Mouse (Mus musculus) forebrain, embryonic 11.5 days (tissue): ENCODE results near the gene Antxr2. TPM values are rescaled to one million over a fixed set of nuclear protein-coding genes. Genes with fewer than 3 reads are reported as not detected.

ENCODE experiments used
- ATAC-seq: fragments of 200-750 bp; cut with Nextera tagmentation; replicated peaks from 2 replicates; pipeline ENCODE4 v1.8.0; 2017; ENCODE audit warnings: moderate TSS enrichment; ENCODE audit not compliant: low FRiP score
- DNase-seq: peaks from one replicate; pipeline ENCODE4 v3.0.0-alpha.2; 2017; ENCODE audit warnings: low spot score
- H3K27ac ChIP-seq: fragments of 300-500 bp; sonication (generic); 2 replicates; pipeline ENCODE4 v1.5.1; 2014; ENCODE audit warnings: low read depth, low read length
- H3K27me3 ChIP-seq: fragments of 300-500 bp; sonication (generic); 2 replicates; pipeline ENCODE4 v1.6.1; 2014; ENCODE audit warnings: mild to moderate bottlenecking, low read length, mixed read lengths; ENCODE audit not compliant: control insufficient read depth, insufficient read depth
- H3K36me3 ChIP-seq: fragments of 300-500 bp; sonication (generic); 2 replicates; pipeline ENCODE4 v1.6.1; 2014; ENCODE audit warnings: mild to moderate bottlenecking, low read length, moderate library complexity, mixed read lengths; ENCODE audit not compliant: control insufficient read depth, insufficient read depth
- H3K4me1 ChIP-seq: fragments of 300-500 bp; sonication (generic); replicated peaks from 2 replicates; pipeline ENCODE4 v1.6.1; 2014; ENCODE audit warnings: low read length, mixed read lengths; ENCODE audit not compliant: control insufficient read depth, insufficient read depth
- H3K4me2 ChIP-seq: fragments of 300-500 bp; sonication (generic); 2 replicates; pipeline ENCODE4 v1.6.1; 2014; ENCODE audit warnings: low read depth, mild to moderate bottlenecking, low read length, moderate library complexity, mixed read lengths; ENCODE audit not compliant: severe bottlenecking
- H3K4me3 ChIP-seq: fragments of 300-500 bp; sonication (generic); 2 replicates; pipeline ENCODE4 v1.5.1; 2014; ENCODE audit warnings: low read depth, low read length
- H3K9ac ChIP-seq: fragments of 300-500 bp; sonication (generic); 2 replicates; pipeline ENCODE4 v1.6.1; 2014; ENCODE audit warnings: low read length
- H3K9me3 ChIP-seq: fragments of 300-500 bp; sonication (generic); 2 replicates; pipeline ENCODE4 v1.6.1; 2016; ENCODE audit warnings: low read length, mixed read lengths; ENCODE audit not compliant: control insufficient read depth
- WGBS: fragments of 180-500 bp; shearing (Covaris S2); extraction: QIAGEN DNeasy Blood & Tissue Kit; methylation state at CpG from one replicate; pipeline ENCODE4 v1.1.7; 2014; 5-methylcytosine and 5-hydroxymethylcytosine counted together
- polyA plus RNA-seq: library from polyadenylated mRNA; unstranded; fragments of >200 nt; fragmentation: Nextera tagmentation; extraction: Ambion mirVana; gene quantifications from 2 replicates; pipeline ENCODE4 v1.2.1, GENCODE M21; 2014

Gene Antxr2
- polyA plus RNA-seq, 1 experiment from 2014 or later, result 10.5 TPM

DNA sequence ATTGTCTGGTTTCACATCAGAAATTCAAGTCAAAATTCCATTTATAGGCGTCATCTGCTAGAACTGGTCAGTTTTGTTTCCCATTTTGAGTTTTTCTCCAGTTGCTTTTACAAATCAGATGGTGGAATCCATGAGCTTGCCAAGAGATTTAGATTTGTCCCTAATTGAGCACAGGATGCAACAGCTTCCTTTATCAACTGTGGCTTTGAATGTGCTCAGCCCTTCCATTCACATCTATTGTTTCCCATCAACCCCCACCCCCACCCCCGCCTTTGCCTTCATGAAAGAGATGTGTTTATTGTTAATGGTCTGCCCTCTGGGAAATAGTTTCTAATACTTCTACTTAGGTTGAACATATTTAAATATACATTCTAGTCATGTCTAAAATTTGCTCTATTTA is 149.4 kb downstream of the Antxr2 start:
- no peak for DNase-seq
- WGBS, result 62% methylated on average over 2 of the region's 2 CpGs
- H3K9me3 ChIP-seq, result no peaks in the 10 kb centered on the region

DNA sequence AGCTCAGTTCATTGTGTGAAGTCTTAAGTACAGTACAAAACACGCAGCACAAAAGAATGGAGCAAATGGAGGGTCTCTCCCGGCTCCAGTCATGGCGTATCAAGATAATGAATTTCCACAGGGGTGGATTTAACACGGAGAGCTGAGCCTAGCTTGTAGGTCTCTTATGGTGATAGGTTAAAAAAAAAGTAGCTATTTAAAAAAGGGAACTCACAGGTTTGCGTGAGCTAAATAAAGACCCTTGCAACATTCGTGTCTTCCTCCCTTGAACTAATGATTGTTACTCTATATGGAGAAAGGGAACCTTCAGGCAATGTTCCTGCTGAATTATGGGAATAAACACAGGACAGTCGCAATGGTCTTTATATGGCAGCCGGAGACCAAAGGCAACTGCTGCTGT is 150.7 kb downstream of the Antxr2 start:
- no peak overlapping the region for H3K9ac ChIP-seq
- H3K36me3 ChIP-seq, result no peaks in the 10 kb centered on the region
- ATAC-seq (no peak), DNase-seq (no peak)
- H3K27ac ChIP-seq, result no peak overlapping the region
- H3K4me3 ChIP-seq, result no peak overlapping the region
- no peaks in the 10 kb centered on the region for H3K9me3 ChIP-seq
- whole genome bisulfite sequencing, result 75% methylated on average over 8 of the region's 8 CpGs
- no peaks in the 10 kb centered on the region for H3K4me1 ChIP-seq
- H3K4me2 ChIP-seq, result no peak overlapping the region
- H3K27me3 ChIP-seq, result no peaks in the 10 kb centered on the region

More for the DNA sequence above, 149.4 kb downstream of the Antxr2 start:
- H3K27me3 ChIP-seq, result no peaks in the 10 kb centered on the region
- H3K4me1 ChIP-seq, result no peaks in the 10 kb centered on the region
- no peak overlapping the region for H3K27ac ChIP-seq
- no peak for ATAC-seq
- H3K4me3 ChIP-seq, result no peak overlapping the region
- no peak overlapping the region for H3K4me2 ChIP-seq
- no peak overlapping the region for H3K9ac ChIP-seq
- no peaks in the 10 kb centered on the region for H3K36me3 ChIP-seq

DNA sequence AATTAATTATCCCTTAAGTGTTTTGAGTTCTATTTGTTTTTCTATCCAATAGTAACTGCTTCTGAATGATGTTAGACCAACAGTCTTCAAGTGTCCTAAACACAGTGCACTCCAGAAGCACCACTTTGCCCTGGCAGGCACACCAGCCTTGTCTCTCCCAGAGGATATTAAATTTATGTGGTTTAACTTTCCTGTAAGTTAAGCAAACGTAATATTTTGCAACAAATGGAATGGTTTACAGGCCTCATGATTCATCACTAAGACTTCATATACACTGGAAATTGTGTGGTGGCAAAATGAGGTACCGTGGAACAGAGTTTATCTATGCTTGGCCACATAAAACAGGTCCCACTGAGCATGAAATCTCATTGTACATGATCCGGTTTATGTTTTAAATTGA is 152.0 kb downstream of the Antxr2 start:
- no peak overlapping the region for H3K4me3 ChIP-seq
- 84% methylated on average over 3 of the region's 3 CpGs for WGBS
- ATAC-seq, result no peak

DNA sequence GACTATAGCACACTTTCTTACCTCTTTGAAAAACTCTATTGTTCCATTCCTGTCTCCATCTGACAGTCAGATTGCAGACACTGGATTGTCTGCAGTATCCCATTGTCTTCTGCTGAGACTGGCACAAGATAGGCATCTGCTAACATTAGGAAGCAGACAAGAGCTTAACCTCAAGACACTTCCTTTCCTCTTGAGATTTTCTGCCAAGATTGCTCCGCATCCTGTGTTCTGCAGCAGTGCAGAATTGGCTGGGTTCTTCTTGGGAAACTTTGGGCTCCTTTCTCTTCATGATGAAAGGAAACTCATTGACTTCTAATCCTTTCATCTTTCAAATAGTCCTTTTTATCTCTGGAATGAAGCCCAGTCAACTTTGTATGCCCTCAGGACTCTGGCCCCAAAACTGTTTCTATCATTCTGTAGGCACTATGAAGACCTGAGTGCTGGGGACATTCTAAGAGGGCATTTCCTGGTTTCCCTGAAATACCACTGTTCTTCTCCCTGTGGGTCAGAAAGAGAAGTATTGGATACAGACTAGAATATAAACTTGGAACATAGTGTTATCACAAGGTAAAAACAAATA is 152.5 kb downstream of the Antxr2 start:
- Histone ChIP-seq H3K9ac (no peak overlapping the region), H3K9me3 (no peaks in the 10 kb centered on the region), H3K27ac (no peak overlapping the region), H3K4me3 (no peak overlapping the region), H3K4me1 (no peaks in the 10 kb centered on the region), H3K27me3 (no peaks in the 10 kb centered on the region), H3K4me2 (no peak overlapping the region), H3K36me3 (no peaks in the 10 kb centered on the region)
- DNase-seq (no peak), ATAC-seq (no peak)
- 59% methylated on average over 1 of the region's 1 CpGs for WGBS

More for the DNA sequence above, 152.0 kb downstream of the Antxr2 start:
- Histone ChIP-seq H3K27ac (no peak overlapping the region), H3K27me3 (no peaks in the 10 kb centered on the region), H3K9me3 (no peaks in the 10 kb centered on the region), H3K4me2 (no peak overlapping the region), H3K9ac (no peak overlapping the region), H3K36me3 (no peaks in the 10 kb centered on the region), H3K4me1 (no peaks in the 10 kb centered on the region)
- DNase-seq, result no peak

DNA sequence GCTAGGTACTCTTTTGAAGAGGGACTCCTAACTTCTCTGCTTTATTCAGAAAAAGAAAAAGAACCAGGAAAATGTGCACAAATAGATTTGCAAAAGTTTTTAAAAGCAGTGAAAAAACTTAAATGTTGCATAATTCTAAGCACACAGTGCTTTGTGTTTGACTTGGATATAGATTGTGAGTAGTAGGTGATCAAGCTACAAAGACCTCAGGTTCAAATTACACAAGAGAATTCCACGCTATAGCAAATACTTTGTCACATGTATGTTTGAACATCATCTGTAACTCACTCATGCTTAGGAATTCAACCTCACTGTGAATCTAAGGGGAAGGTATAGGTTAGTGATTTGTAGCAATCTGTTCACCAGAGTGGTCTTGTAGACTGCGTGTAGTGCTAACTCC is 153.9 kb downstream of the Antxr2 start:
- Histone ChIP-seq H3K4me1 (no peaks in the 10 kb centered on the region), H3K27me3 (no peaks in the 10 kb centered on the region), H3K4me3 (no peak overlapping the region), H3K9me3 (no peaks in the 10 kb centered on the region), H3K4me2 (no peak overlapping the region), H3K27ac (no peak overlapping the region), H3K9ac (no peak overlapping the region), H3K36me3 (no peaks in the 10 kb centered on the region)
- DNase-seq (no peak), ATAC-seq (no peak)
- WGBS, result 95% methylated on average over 2 of the region's 2 CpGs

DNA sequence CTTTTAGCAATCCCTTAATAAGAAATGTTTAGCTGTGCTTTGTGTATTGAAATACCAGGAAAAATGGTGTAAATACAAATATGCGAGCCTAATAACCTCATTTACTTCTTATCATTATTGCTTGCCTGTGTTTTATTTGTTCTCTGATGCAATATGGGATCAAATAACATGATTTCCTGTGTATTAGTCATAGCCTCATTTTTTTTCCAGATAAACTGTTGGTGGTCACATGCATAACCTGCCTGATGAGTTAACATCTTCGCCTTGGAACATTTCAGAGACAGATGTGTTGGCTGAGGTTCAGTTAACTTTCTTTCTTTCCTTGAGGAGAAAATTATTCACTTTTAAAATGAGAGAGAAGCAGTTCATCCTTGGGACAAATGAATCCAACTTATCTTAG is 162.9 kb downstream of the Antxr2 start:
- no peak overlapping the region for H3K4me2 ChIP-seq
- 92% methylated on average over 2 of the region's 2 CpGs for WGBS
- no peaks in the 10 kb centered on the region for H3K36me3 ChIP-seq
- no peaks in the 10 kb centered on the region for H3K27me3 ChIP-seq
- no peak overlapping the region for H3K27ac ChIP-seq
- ATAC-seq (no peak), DNase-seq (no peak)
- H3K9me3 ChIP-seq, result no peaks in the 10 kb centered on the region
- no peak overlapping the region for H3K4me3 ChIP-seq
- H3K4me1 ChIP-seq, result no peaks in the 10 kb centered on the region
- H3K9ac ChIP-seq, result no peak overlapping the region

DNA sequence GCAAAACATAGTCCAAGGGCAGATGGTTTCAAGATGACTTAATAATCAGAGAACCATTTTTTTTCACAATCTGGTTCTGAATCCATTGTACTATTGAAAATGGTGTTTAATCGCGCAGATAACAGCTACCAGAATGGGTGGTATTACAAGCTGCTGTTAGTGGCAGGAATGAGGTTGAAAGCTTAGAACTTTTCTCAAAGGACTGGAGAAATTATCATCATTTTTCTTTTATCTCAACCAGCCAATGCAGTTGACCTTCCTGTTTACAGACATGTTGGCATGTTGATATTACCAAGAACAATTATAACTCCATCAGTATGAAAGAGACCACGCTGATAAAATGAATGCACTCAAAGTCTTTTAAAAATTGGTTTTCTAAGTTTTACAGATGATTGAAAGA is 163.9 kb downstream of the Antxr2 start:
- Histone ChIP-seq H3K4me3 (no peak overlapping the region), H3K4me2 (no peak overlapping the region), H3K36me3 (no peaks in the 10 kb centered on the region), H3K9ac (no peak overlapping the region), H3K4me1 (no peaks in the 10 kb centered on the region), H3K27me3 (no peaks in the 10 kb centered on the region), H3K9me3 (no peaks in the 10 kb centered on the region), H3K27ac (no peak overlapping the region)
- DNase-seq, result no peak
- no peak for ATAC-seq
- WGBS, result 93% methylated on average over 3 of the region's 3 CpGs

DNA sequence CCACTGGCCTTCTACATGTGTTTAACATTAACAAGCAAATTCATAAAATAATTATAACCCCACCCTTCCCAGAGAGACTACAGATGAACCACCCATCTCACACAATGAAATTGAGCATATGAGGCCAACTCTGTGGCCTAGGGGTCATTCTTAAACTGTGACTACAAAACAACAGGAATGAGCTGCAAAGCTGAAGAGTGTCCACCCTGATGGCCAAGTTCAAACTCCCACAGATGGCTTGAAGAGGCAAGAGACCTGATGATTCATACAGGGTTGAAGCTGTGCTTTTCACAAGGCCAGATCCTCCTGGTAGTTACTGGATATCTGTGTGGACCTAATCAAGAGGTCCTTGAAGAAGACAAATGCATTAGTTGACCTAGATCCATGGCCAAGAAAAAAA is 173.7 kb downstream of the Antxr2 start:
- Histone ChIP-seq H3K27ac (no peak overlapping the region), H3K4me1 (no peaks in the 10 kb centered on the region), H3K9me3 (no peaks in the 10 kb centered on the region), H3K4me2 (no peak overlapping the region), H3K4me3 (no peak overlapping the region), H3K9ac (no peak overlapping the region), H3K36me3 (no peaks in the 10 kb centered on the region), H3K27me3 (no peaks in the 10 kb centered on the region)
- ATAC-seq (no peak), DNase-seq (no peak)

DNA sequence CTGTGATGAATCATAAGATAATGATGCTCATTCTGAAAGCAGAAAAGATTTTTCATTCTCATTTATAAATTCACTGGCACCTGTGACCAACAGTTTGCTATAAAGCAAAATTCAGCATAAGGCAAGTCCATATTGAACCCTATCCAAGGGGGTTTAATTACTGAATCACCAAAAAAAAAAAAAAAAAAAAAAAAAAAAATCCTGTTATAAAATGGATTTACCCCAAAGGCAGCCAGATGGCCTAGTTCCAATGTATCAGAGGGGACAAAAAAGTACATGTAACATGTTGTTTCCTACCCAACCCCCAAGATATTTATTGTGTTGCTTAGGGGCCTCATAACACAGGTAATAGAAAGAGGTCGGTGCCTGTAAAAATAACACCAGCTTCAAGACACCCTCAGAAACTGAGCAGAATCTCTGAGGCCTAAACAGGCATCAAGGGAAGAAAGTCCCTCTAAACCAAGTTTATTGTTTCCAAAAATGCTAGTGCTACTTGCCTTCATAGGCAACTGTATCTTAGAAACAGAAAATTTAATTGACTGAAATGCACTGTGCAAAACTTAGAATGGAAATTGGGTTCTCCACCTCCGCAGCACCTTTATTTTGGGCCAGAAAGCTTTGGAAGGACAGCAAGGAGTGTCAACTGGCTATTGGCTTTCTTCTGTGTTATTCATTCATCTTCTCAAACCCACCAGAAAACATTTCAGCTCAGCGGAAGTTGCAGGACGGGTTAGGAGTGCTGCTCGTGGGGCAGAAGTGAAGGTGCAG is 178.7 kb downstream of the Antxr2 start:
- no peak overlapping the region for H3K9ac ChIP-seq
- H3K4me2 ChIP-seq, result no peak overlapping the region
- H3K4me1 ChIP-seq, result no peaks in the 10 kb centered on the region
- H3K36me3 ChIP-seq, result no peaks in the 10 kb centered on the region
- 92% methylated on average over 5 of the region's 5 CpGs for WGBS
- no peaks in the 10 kb centered on the region for H3K27me3 ChIP-seq
- H3K9me3 ChIP-seq, result no peaks in the 10 kb centered on the region
- DNase-seq (no peak), ATAC-seq (no peak)
- no peak overlapping the region for H3K27ac ChIP-seq
- H3K4me3 ChIP-seq, result no peak overlapping the region
